Mouse (Mus musculus) neural tube, embryonic 14.5 days (tissue): ENCODE data around the gene Slc35e3. TPM values are rescaled to one million over a fixed set of nuclear protein-coding genes. Genes with fewer than 3 reads are reported as not detected.
"Not testable (repeated sequence)": the region's sequence is repeated elsewhere in the genome, so short reads cannot be mapped to it uniquely, and the experiment has no call there.

Source experiments
- ATAC-seq: fragments of 200-750 bp; cut with Nextera tagmentation; 2 replicates; pipeline ENCODE4 v1.8.0; 2017; ENCODE audit warnings: low read depth, mild to moderate bottlenecking, moderate TSS enrichment, moderate library complexity
- H3K27ac ChIP-seq: fragments of 300-500 bp; sonication (generic); 2 replicates; pipeline ENCODE4 v1.5.1; 2014; ENCODE audit warnings: low read depth, mild to moderate bottlenecking, control low read depth, low read length, moderate library complexity, mixed read lengths
- H3K27me3 ChIP-seq: fragments of 300-500 bp; sonication (generic); 2 replicates; pipeline ENCODE4 v1.6.1; 2014; ENCODE audit warnings: low read length; ENCODE audit not compliant: control insufficient read depth, insufficient read depth
- H3K36me3 ChIP-seq: fragments of 300-500 bp; sonication (generic); 2 replicates; pipeline ENCODE4 v1.6.1; 2014; ENCODE audit warnings: low read length, mixed read lengths; ENCODE audit not compliant: control insufficient read depth, insufficient read depth
- H3K4me1 ChIP-seq: fragments of 300-500 bp; sonication (generic); 2 replicates; pipeline ENCODE4 v1.6.1; 2014; ENCODE audit warnings: low read length; ENCODE audit not compliant: control insufficient read depth, insufficient read depth
- H3K4me2 ChIP-seq: fragments of 300-500 bp; sonication (generic); 2 replicates; pipeline ENCODE4 v1.6.1; 2014; ENCODE audit warnings: mild to moderate bottlenecking, low read depth, low read length, control low read depth
- H3K4me3 ChIP-seq: fragments of 300-500 bp; sonication (generic); 2 replicates; pipeline ENCODE4 v1.5.1; 2014; ENCODE audit warnings: low read depth, low read length, control low read depth, mixed read lengths
- H3K9ac ChIP-seq: fragments of 300-500 bp; sonication (generic); replicated peaks from 2 replicates; pipeline ENCODE4 v1.6.1; 2014; ENCODE audit warnings: low read depth, mild to moderate bottlenecking, control low read depth, low read length, mixed read lengths
- H3K9me3 ChIP-seq: fragments of 300-500 bp; sonication (generic); 2 replicates; pipeline ENCODE4 v1.6.1; 2016; ENCODE audit warnings: low read length; ENCODE audit not compliant: control insufficient read depth
- WGBS: fragments of 180-500 bp; shearing (Covaris S2); extraction: QIAGEN DNeasy Blood & Tissue Kit; methylation state at CpG from one replicate; pipeline ENCODE4 v1.1.7; 2014; 5-methylcytosine and 5-hydroxymethylcytosine counted together
- polyA plus RNA-seq: library from polyadenylated mRNA; unstranded; fragments of >200 nt; fragmentation: Nextera tagmentation; extraction: Ambion mirVana; gene quantifications from 2 replicates; pipeline ENCODE4 v1.2.1, GENCODE M21; 2014

Gene Slc35e3
- polyA plus RNA-seq, 1 experiment from 2014 or later: 20.5 TPM

GRCm38 (mm10) chr10:117726888-117727385 lies 19.2 kb downstream of the Slc35e3 start:
- no peak overlapping the region for H3K27ac ChIP-seq
- no peaks in the 10 kb centered on the region for H3K9me3 ChIP-seq
- no peak overlapping the region for H3K9ac ChIP-seq
- H3K4me3 ChIP-seq: no peak overlapping the region
- H3K27me3 ChIP-seq: no peaks in the 10 kb centered on the region
- H3K4me2 ChIP-seq: no peak overlapping the region
- no peaks in the 10 kb centered on the region for H3K36me3 ChIP-seq
- H3K4me1 ChIP-seq: no peaks in the 10 kb centered on the region
- WGBS: 96% methylated on average over 4 of the region's 4 CpGs
- ATAC-seq: no peak

GRCm38 (mm10) chr10:117726350-117726749 lies 19.8 kb downstream of the Slc35e3 start:
- Histone ChIP-seq H3K27ac (no peak overlapping the region), H3K9ac (no peak overlapping the region), H3K4me1 (no peaks in the 10 kb centered on the region), H3K4me2 (no peak overlapping the region), H3K9me3 (no peaks in the 10 kb centered on the region), H3K36me3 (no peaks in the 10 kb centered on the region), H3K4me3 (no peak overlapping the region), H3K27me3 (no peaks in the 10 kb centered on the region)
- ATAC-seq: no peak
- 95% methylated on average over 4 of the region's 4 CpGs for WGBS

GRCm38 (mm10) chr10:117725671-117726070 lies 20.5 kb downstream of the Slc35e3 start:
- H3K4me1 ChIP-seq: no peaks in the 10 kb centered on the region
- ATAC-seq: no peak
- no peak overlapping the region for H3K4me3 ChIP-seq
- H3K36me3 ChIP-seq: no peaks in the 10 kb centered on the region
- H3K27ac ChIP-seq: no peak overlapping the region
- H3K9ac ChIP-seq: no peak overlapping the region
- no peak overlapping the region for H3K4me2 ChIP-seq
- WGBS: 82% methylated on average over 7 of the region's 7 CpGs
- H3K27me3 ChIP-seq: no peaks in the 10 kb centered on the region
- H3K9me3 ChIP-seq: no peaks in the 10 kb centered on the region

GRCm38 (mm10) chr10:117724804-117725361 lies 21.3 kb downstream of the Slc35e3 start:
- H3K4me3 ChIP-seq: no peak overlapping the region
- H3K4me2 ChIP-seq: no peak overlapping the region
- no peaks in the 10 kb centered on the region for H3K4me1 ChIP-seq
- H3K9ac ChIP-seq: no peak overlapping the region
- H3K9me3 ChIP-seq: no peaks in the 10 kb centered on the region
- no peak for ATAC-seq
- no peaks in the 10 kb centered on the region for H3K36me3 ChIP-seq
- no peak overlapping the region for H3K27ac ChIP-seq
- WGBS: 94% methylated on average over 3 of the region's 3 CpGs
- H3K27me3 ChIP-seq: no peaks in the 10 kb centered on the region

GRCm38 (mm10) chr10:117724136-117724718 lies 21.9 kb downstream of the Slc35e3 start:
- Histone ChIP-seq H3K9me3 (no peaks in the 10 kb centered on the region), H3K36me3 (no peaks in the 10 kb centered on the region), H3K27ac (no peak overlapping the region), H3K9ac (no peak overlapping the region), H3K4me1 (no peaks in the 10 kb centered on the region), H3K4me3 (no peak overlapping the region), H3K4me2 (no peak overlapping the region), H3K27me3 (no peaks in the 10 kb centered on the region)
- no peak for ATAC-seq
- WGBS: 85% methylated on average over 5 of the region's 5 CpGs

- H3K4me2 ChIP-seq: no peak overlapping the region
- no peak overlapping the region for H3K4me3 ChIP-seq
- no peak overlapping the region for H3K27ac ChIP-seq
- no peak for ATAC-seq
- no peaks in the 10 kb centered on the region for H3K9me3 ChIP-seq
- WGBS: 66% methylated on average over 19 of the region's 19 CpGs
- no peaks in the 10 kb centered on the region for H3K36me3 ChIP-seq
- H3K9ac ChIP-seq: no peak overlapping the region
- no peaks in the 10 kb centered on the region for H3K27me3 ChIP-seq
- H3K4me1 ChIP-seq: no peaks in the 10 kb centered on the region
Measured at GRCm38 (mm10) chr10:117718161-117719119, 27.7 kb downstream of the Slc35e3 start.

- 11% methylated on average over 4 of the region's 4 CpGs for WGBS
- no peak for ATAC-seq
- Histone ChIP-seq H3K27ac (no peak overlapping the region), H3K4me3 (no peak overlapping the region), H3K9ac (no peak overlapping the region), H3K4me2 (no peak overlapping the region), H3K36me3 (no peaks in the 10 kb centered on the region), H3K27me3 (no peaks in the 10 kb centered on the region), H3K4me1 (no peaks in the 10 kb centered on the region), H3K9me3 (no peaks in the 10 kb centered on the region)
Measured at GRCm38 (mm10) chr10:117717583-117717982, 28.6 kb downstream of the Slc35e3 start.

GRCm38 (mm10) chr10:117716686-117717085 lies 29.5 kb downstream of the Slc35e3 start:
- Histone ChIP-seq H3K4me1 (no peaks in the 10 kb centered on the region), H3K4me2 (no peak overlapping the region), H3K4me3 (no peak overlapping the region), H3K9ac (no peak overlapping the region), H3K27me3 (no peaks in the 10 kb centered on the region), H3K9me3 (no peaks in the 10 kb centered on the region), H3K27ac (no peak overlapping the region), H3K36me3 (no peaks in the 10 kb centered on the region)
- 80% methylated on average over 3 of the region's 3 CpGs for WGBS
- no peak for ATAC-seq

GRCm38 (mm10) chr10:117715654-117716053 lies 30.5 kb downstream of the Slc35e3 start:
- H3K9me3 ChIP-seq, H3K27ac ChIP-seq, H3K4me2 ChIP-seq, H3K4me3 ChIP-seq, ATAC-seq, H3K36me3 ChIP-seq, H3K9ac ChIP-seq, H3K4me1 ChIP-seq, H3K27me3 ChIP-seq: not testable (repeated sequence)
- WGBS: 97% methylated on average over 1 of the region's 1 CpGs
